Mouse (Mus musculus) 416B (cell line): ENCODE data around the gene Gad2.

Experiments
- DNase-seq: peaks from one replicate; pipeline ENCODE4 v3.0.0; 2011; ENCODE audit warnings: low read depth

The Gad2 gene

GRCm38 (mm10) chr2:22646134-22646533 lies 24.1 kb downstream of the Gad2 start:
- no peak for DNase-seq

GRCm38 (mm10) chr2:22648394-22648793 lies 26.4 kb downstream of the Gad2 start:
- no peak for DNase-seq

DNA sequence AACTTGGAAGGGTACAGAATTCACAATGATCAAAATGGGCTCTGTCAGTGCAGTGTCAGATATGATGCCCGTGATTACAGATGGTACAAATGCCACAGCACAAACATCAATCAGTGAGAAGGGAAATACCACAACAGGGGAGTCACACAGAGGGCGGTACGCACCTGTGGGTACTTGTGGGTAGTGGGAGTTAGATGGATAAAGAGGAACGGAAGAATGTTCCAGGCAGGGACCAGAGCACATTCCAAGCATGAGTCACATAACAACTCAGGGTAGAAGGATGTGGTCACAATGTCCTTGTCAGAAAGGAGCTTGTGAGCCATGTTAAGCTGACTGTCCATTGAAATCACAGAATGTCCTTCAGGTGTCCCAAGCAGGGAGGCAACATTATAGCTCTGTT lies 29.8 kb downstream of the Gad2 start:
- DNase-seq: no peak

DNA sequence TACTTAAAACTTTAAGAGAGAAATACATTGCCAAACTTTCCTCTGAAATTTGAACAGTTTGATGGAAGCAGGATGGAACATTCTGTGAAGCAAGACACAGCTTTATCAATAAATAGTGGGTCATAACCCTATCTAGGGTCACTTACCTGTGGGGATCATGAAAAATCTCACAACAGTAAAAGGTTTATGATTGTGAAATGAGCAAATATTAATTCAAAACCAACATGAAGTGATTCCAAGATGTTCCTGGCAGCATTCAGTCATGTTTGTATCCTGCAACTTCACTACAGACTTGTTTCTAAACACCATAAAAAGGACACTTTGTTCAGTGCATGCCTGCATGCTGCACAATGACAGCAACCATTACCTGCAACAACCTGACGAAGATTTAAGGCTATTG lies 41.7 kb downstream of the Gad2 start:
- DNase-seq: no peak

GRCm38 (mm10) chr2:22670415-22670814 lies 48.4 kb downstream of the Gad2 start:
- DNase-seq: no peak

DNA sequence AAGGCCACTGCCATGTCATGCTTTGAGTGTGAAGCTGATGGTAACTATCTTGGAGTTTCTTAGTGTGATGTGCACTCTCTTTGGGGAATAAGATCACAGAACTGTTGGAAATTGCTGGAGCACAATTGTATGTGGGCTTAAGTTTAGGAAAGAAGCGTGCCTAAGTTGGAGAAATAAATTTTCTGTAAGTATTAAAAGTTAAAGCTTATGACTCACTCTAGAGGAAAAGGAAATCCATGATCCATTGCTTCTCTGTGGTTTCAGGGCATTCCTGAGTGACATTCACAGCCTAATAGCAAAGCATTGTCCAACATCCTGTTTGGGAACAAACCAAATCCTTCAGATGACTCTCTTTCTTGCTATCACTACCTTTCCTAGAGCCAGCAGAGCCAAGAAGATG lies 49.3 kb downstream of the Gad2 start:
- DNase-seq: no peak

DNA sequence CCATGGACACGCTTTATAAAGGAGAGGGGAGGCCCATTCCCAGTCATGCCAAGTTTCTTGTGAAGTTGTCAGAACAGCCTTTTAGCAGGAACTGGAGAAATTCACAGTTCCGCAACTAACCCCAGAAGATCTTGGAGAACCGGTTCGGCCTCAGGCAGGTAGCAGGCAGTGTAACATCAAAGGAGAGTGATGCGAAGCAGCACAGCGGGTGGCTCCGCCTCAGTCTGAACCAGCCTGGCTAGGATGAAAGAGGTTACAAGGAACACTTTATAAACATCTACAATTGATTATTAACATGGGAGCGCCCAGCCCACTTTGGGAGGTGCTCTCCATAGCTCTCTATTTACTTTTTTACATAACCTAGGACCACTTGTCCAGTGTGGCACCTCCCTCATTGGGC lies 55.1 kb downstream of the Gad2 start:
- DNase-seq: no peak

DNA sequence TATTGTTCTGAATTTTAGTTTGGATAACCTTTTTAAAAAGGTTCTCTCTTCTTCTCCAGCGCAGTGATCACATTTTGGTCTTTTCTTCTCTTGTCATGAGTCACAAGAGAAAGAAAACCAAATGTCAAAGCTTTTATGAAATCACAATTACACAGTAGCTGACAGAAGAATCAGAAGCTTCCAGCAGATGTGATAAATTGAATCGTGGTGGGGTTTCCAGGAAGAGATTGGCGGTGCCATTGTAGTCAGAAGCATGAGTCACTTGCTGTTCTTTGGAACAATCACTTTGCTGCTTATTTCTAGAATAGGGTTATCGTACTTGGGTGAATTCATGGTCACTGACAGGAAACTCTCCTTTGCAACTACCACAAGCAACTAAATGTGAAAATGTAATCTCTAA lies 57.9 kb downstream of the Gad2 start:
- peak; percentile 14 for DNase-seq

- DNase-seq: peak; percentile 30
Observed at GRCm38 (mm10) chr2:22689969-22690368, 68.0 kb downstream of the Gad2 start.

DNA sequence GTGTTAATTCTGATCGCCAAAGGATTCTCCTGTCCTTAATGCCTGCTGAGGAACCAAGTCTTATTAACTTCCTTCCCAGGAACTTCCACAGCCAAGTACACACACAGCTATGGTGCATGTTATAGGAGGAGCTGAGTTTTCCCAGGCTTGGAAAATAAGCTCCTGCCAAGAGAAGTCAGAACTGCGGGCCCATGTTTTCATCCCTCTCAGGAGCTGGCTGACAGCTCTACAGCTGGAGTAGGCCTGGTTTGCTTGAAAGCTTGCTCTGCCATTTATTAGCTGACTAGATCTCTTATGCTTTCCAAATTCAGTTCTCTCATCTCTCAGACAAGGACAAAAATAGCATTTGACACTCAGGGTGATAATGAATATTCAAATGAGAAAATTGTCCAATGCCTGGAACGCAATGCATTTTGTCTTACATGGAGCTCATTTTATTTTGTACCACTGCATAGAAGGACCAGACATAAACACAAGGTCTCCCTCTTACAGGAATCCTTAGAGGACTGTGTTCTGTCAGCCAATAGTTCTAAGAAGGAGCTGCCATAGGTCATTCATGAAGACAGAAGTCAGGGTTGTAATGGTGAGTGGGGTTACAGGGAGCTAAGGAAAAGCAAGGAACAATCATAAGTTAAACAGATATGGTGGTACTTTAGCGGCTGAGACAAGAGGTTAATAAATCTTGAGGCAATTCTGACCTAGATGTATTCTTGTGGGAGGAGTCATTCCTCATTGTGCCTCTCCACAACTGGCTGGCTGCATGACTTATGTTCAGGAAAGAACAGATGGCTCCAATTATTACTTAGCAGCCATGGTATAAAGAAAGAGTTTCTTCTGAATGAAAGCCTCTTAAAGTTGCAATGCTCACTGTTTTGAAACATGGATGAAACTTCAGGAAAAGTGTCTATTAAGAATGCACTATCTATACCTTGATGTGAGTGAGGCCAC lies 83.0 kb downstream of the Gad2 start:
- no peak for DNase-seq

DNA sequence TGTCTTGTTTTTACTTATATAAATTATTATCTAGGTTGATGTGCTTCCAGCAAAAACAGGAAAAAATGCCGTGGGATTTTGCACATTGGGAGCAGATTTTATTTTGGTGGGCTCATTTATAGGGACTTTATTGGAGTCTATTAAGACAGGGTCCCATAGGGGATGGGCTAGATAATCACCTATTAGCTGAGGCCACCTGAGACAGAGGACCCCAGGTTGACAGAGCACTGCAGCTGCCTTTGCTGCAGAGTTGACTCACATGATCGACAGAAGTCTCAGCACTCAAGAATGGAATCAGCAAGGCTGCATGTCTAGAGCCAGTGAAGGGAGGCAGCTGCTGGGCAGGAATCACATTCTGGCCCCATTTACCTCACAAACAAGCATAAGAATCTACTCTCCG lies 84.2 kb downstream of the Gad2 start:
- DNase-seq: no peak

DNA sequence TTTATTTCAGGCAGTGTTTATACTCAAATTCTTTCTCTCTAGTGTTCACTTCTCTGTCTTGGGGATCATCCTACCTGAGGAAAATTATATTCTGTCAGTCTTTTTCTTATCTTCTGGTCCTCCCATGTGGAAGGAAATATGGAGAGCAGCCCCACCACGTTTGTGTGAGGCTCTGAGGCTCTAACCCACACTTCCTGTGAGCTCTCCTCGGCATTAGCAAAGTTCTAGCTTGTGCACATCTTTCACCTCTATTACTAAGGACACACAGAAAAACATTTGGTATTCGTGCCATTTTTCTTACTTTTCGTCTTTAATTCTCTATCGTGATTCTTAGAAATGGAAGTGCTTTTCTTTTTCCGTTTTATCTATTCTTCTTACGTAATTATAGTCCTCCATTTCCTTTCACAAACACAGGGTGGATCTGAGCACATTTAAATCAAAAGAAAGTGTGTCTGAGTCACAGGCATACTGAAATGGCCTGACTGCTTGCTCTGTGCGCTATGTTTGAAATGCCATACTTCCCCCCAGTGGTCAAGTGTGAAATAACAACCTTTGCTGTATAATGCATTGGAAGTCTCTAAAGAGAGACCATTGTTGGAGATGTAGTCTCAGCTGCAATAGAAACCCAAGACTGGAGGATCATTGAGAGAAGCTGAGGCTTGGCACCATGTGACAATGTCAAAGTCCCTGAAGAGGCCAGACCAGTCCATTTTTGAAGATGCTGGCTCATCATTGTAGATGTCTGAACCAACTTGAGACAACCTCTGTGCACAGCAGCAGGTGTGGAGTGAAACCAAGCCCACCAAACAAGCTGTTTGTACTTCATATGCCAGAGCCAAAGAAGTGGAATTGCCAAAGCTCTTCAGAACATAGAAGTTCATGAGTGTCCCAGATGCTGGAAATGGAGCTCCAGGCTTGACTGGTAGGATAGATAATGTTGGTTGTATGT lies 99.8 kb downstream of the Gad2 start:
- peak; percentile 91 for DNase-seq

DNA sequence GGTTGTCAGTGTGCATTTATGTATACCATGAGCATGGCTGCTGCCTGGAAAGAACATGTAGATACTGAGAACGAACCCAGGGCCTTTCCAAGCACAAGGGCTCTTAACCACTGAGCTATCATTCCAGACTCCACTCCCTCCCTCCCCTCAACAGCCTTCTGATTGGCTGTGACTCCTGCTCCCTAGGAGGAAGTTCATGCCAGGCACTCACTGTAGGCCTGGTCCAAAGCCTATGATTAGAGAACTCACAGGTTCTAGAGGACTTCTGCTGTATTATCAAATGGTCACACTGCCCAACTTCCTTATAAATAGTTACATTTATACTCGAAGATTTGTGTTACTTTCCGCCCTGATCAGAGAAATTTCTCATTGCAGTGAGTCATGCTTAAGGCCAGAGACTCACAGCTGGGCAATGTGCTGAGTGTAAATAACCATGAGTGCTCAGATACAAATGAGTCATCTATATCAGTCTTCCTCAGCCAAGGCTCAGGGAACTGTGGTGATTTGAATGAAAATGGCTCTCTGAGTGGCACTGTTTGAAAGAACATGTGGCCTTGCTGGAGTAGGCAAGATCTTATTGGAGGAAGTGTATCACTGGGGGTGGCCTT lies 102.0 kb downstream of the Gad2 start:
- DNase-seq: peak; percentile 94

DNA sequence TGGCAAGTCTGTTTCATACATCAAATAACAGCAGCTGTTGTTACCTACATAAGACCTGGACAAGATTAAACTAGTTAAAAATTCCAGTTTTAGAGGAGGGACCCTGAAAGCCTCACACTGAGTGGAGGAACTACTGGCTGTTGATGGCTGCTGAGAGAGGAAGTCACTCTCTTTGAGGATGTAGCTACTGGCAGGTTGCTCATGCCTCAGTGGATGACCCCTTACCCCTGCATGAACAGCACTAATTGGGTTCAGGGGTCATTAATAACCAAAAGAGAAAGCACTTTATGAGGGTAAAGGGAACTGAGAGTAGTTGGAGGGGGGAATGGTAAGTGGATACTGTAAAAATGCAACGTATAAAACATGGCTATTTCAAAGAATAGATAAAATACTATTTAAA lies 105.1 kb downstream of the Gad2 start:
- no peak for DNase-seq

DNA sequence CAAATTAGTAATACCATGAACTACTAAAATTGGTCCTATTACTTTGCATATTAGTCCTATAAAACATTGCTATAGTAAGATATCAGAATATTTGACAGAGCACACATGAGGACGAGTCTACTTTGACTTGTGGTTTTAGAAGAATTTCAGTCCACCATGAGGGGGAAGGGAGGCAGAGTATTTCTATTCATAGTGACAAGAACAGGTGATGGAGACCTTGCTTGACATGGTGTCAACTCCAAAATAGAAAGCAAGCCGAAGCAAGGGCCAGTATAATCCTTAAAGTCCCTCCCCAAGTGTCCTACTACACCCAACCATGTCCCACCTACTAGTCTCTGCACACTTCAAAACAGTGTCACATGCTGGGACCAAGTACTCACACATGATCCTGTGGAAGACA lies 114.1 kb downstream of the Gad2 start:
- DNase-seq: no peak

DNA sequence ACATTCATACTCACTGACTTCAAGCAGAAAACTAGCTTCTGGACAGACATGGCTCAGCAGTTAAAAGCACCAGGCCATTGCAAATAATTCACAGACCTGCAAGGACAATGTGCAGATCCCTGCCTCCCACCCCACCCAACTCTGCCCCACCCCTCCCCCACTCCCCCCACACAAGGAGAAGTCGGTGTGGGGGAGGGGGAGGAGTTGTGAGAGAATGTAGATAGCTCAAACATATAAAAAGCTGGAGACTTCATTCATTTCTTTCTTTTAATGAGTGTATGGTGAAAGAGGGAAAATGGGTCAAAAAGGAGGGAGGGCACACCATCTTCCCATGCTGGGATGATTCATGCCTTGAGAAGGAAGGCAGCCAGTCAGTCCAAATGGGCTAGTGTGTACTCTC lies 117.4 kb downstream of the Gad2 start:
- peak; percentile 65 for DNase-seq

DNA sequence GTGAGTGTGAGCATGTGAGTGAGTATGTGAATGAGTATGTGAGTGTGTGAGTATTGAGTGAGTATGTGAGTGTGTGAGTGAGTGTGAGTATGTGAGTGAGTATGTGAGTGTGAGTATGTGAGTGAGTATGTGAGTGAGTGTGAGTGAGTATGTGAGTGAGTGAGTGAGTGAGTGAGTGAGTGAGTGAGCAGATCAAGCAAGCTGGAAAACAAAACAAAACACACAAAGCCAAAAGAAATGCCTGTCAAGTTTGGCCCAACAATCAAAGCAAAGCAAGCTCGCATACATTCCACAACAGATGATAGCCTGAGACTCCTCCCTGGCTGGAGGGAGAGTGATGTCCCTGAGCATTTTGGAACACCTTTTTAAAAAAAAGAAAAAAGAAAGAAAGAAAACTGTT lies 118.4 kb downstream of the Gad2 start:
- DNase-seq: peak; percentile 43

DNA sequence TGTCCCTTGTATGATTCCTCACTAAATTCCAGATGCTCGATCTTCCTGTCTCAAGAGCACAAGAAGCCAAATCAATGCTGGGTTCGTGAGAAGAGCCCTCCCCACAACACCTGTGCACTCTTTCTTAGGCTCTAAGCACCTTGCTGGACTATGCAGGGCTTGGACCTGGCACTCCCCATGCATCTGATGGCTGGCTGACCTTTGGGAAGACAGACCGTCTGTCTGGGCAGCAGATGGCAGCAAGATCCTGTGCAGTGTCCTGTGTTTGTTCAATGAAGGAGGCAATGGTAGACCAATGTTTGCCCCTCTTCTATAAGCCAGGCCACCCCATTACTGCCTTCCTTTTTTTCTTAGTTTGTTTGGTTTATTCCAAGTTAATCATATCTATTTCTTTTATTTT lies 119.2 kb downstream of the Gad2 start:
- DNase-seq: peak; percentile 62
